Mouse (Mus musculus) v-Abl transformed pro-B cells (cell line): ENCODE results near the gene Prkar2b.

Source experiments
- in situ Hi-C, 2 experiments: fragments of 400-800 bp; cut with MboI; formaldehyde crosslinking; loops; one replicate each; pipeline ENCODE4 v1.15.1; 2025; ENCODE audit not compliant: unreplicated experiment in 2 of 2

Gene Prkar2b

GRCm38 (mm10) chr12:32066004-32066403 is 4.9 kb upstream of the Prkar2b start:
- in situ Hi-C loops: no loop called here

DNA sequence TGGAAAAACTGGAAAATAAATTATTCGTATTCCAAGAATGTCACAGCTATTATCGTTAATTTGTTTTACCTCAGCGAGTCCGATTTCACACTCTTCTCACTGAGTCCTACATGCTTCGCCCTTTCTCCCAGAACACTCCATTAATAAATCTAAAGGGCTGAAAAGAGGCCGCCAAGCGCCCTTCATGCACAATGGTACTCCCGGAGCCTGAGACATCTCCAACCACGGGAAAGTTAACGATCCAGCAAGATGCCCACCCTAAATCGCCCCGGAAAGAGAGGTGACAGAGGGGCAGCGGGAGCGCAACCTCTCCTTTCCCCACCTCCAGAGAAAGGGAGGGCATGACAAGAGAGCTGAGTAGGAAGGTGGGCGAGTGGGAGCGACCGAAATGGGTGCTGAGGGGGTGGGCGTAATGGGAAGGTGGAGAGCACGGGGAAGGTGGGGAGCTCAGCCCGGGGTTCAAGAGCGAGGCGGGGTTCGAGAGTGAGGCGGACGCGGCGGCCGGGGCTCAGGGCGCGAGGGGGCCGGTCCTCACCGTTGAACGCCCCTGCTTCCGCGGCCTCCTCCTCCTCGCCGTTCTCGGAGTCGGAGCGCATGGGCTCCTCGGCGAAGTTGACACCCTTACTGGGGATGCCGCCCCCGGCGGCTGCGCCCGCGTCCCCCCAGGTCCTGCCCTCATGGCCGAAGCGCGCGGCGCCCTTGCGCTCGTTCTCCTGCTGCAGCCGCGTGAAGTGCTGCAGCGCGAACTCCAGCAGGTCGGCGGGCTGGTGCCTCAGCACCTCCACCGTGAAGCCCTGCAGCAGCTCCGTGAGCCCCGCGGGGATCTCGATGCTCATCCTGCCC is 628 bp downstream of the Prkar2b start:
- in situ Hi-C loops: loop anchor here in 1 of 2 experiments (5.0 kb wide), 1 partner anchor 82 kb away; no protein-coding TSS in a partner anchor

GRCm38 (mm10) chr12:32059707-32060106 is 1.4 kb downstream of the Prkar2b start:
- in situ Hi-C loops: loop anchor here (5.0 to 10.0 kb wide), 3 partner anchors 75 to 87 kb away; no protein-coding TSS in a partner anchor

DNA sequence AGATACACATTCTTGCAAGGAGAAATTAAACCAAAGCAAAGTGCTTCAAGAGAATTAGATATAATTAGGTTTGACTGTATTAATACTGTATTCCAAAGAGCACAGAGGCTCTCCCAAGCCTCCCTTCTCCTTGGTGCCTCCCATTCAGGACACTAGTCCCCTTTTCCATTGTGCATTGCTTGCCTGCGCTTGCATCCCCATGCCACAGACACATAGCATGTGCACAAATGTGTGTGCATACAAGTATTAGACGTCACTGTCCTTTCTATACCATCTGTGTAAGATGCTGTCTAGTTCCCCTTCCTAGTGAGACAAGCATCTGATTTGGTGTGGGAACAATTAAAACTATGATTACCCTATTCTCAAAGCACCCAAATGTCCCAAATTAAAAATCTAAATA is 2.0 kb downstream of the Prkar2b start:
- in situ Hi-C loops: loop anchor here in 1 of 2 experiments (5.0 to 10.0 kb wide), 2 partner anchors 76 to 87 kb away; no protein-coding TSS in a partner anchor

- in situ Hi-C loops: loop anchor here in 1 of 2 experiments (5.0 to 10.0 kb wide), 2 partner anchors 77 to 85 kb away; no protein-coding TSS in a partner anchor
Observed at GRCm38 (mm10) chr12:32057461-32058199, 3.5 kb downstream of the Prkar2b start.

GRCm38 (mm10) chr12:32055797-32056196 is 5.3 kb downstream of the Prkar2b start:
- in situ Hi-C loops: loop anchor here in 1 of 2 experiments (5.0 to 10.0 kb wide), 2 partner anchors 79 to 83 kb away; no protein-coding TSS in a partner anchor

GRCm38 (mm10) chr12:32054476-32055166 is 6.5 kb downstream of the Prkar2b start:
- in situ Hi-C loops: loop anchor here (5.0 to 10.0 kb wide), 4 partner anchors 37 to 82 kb away; no protein-coding TSS in a partner anchor

DNA sequence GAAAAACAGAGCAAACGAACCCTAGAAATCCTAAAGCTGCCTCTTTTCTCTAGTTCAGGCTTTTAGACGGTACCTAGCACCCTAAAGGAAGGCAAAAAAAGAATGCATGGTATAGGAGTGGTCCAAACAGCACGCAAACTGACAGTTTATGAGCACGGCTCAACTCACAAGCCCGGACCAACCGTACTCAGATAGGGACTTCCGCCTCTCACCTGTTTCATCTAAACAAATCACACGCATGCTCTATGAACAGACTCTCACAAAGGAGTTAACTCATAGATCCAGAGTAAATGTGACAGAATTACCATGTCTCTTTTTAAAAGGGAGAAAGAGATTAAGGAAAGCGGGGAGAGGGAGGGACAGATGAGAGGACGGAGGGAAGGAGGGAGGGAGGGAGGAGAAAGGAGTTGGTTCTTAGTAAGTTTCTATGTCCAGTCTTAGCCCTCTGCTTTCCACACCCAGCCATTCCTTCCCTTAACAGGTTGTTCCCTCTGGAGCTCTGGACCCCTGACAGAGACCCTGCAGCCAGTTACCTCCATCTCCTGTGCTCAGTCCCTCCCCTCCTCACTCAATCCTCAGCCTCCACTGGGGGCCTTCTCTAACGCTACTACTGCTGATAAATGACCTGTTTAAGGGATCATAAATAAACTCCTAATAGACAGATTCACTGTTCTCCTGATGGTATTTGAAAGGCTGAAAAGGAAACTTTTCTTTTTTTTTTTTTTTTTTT is 7.3 kb downstream of the Prkar2b start:
- in situ Hi-C loops: loop anchor here (5.0 to 10.0 kb wide), 3 partner anchors 37 to 81 kb away; no protein-coding TSS in a partner anchor

DNA sequence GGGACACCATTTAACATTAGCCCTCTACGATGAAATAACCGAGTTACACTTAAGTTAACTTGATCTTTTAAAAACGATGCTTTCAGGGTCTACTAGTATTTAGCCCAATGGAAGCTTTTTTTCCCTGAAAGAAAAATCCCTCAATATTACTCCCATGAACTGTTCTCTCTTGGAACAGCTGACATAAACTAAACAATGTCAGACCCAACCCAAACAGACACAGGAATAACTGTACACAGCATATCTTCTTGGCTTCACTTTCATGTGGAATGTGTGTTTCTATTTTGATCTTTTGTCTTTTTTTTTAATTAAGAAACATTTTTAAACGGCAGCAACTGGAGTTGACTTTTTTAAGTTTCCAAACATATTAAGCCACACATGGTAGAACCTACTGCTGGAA is 8.2 kb downstream of the Prkar2b start:
- in situ Hi-C loops: loop anchor here (5.0 to 10.0 kb wide), 3 partner anchors 36 to 82 kb away; no protein-coding TSS in a partner anchor

DNA sequence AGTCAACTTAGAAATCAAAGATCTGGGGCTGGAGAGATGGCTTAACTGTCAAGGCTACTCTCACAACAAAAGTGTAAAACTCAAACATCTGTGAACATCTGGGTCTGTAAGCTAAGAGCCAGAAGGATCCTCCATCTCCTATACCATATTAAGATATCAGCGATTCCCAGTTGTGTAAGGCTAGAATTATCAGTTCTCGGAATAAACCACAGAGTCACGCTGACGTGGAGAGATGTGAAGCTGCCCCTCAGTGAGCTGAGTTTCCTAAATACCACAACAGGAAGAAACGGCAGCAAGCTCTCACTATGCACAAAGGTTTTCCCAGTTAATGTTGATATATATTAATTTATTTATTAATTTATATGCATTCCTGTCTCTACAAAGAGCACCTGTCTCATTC is 10.9 kb downstream of the Prkar2b start:
- in situ Hi-C loops: loop anchor here (5.0 to 10.0 kb wide), 3 partner anchors 33 to 85 kb away; no protein-coding TSS in a partner anchor

DNA sequence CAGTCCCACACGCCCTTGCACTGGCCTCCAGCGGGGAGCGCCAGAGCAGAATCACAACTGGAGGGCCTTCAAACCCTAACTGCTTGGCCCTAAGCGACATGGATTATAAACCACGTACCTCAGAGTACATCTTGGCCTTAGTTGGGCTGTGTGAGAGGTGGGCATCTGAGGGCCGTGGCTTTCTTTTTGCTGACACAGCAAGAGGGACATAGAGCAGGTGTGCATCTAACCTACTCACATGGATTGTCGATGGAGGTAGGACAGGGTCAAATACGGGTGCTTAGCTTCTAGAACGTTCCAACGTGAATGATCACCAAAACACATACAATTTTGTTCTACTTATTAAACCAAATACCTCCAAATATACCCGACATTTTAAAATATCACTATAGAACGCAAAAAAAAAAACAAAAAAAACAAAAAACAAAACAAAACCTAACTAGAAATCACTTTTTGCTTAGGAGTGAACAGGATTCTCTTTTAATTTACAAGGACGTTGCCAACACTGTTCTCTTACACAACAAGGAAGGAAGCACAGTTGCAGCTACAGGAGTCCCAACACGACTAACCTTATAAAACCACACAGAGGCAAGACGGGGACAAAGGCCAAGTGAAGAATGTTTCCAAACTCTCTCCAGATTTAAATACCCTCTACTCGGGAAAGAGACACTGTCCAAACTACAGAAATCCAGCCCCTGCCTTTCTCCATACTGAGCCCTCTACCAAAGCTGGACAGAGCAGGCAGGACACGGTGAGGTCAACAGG is 15.3 kb downstream of the Prkar2b start:
- in situ Hi-C loops: no loop called here

DNA sequence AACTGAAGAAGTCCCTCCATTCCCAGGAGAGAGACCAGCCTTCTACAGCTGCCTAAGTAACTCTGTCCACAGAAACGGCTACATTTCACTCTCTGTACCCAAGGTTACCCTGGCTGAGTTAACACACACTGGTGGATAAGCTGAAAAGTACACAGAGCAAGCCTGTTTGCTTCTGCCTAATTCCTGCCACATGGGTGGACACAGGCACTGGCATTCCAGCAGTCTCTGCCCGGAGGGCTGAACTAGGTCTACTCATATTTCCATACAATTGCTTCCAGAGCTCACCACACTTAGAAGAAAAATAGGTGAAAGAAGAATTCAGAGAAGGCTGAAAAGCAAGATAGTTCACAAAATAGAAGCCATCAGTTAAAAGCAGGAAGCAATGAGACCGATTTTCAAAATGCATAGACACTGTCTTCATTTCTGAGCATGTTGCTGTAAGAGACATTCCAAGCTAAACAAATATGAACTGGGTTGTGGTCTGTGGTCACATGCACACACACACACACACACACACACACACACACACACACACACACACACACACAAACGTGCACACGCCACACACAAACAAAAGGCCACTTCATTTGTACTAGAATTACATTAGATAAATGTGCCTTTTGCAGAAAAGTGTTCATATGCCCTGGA is 16.5 kb downstream of the Prkar2b start:
- in situ Hi-C loops: no loop called here

- in situ Hi-C loops: no loop called here
Observed at GRCm38 (mm10) chr12:32033536-32033935, 27.6 kb downstream of the Prkar2b start.

- in situ Hi-C loops: no loop called here
Observed at GRCm38 (mm10) chr12:32032917-32033316, 28.2 kb downstream of the Prkar2b start.

- in situ Hi-C loops: loop anchor here in 1 of 2 experiments (5.0 kb wide), 1 partner anchor 34 kb away; no protein-coding TSS in a partner anchor
Observed at GRCm38 (mm10) chr12:32018376-32018750, 42.7 kb downstream of the Prkar2b start.

GRCm38 (mm10) chr12:32017636-32018375 is 43.3 kb downstream of the Prkar2b start:
- in situ Hi-C loops: loop anchor here in 1 of 2 experiments (5.0 kb wide), 1 partner anchor 34 kb away; no protein-coding TSS in a partner anchor

GRCm38 (mm10) chr12:32016472-32016871 is 44.6 kb downstream of the Prkar2b start:
- in situ Hi-C loops: loop anchor here in 1 of 2 experiments (5.0 kb wide), 1 partner anchor 36 kb away; no protein-coding TSS in a partner anchor
